Mouse (Mus musculus) yolk sac, embryonic 10.5 days (tissue): ENCODE measurements at regions not wholly inside any gene's neighbourhood (a gene's known extent, or its start where the extent isn't known, plus 50 kb on each side); places are given as distances from the start of the nearest gene placed in this dataset.

ENCODE experiments used
- DNase-seq: peaks from one replicate; pipeline ENCODE4 v3.0.0-alpha.2; 2017; ENCODE audit warnings: low spot score

DNA sequence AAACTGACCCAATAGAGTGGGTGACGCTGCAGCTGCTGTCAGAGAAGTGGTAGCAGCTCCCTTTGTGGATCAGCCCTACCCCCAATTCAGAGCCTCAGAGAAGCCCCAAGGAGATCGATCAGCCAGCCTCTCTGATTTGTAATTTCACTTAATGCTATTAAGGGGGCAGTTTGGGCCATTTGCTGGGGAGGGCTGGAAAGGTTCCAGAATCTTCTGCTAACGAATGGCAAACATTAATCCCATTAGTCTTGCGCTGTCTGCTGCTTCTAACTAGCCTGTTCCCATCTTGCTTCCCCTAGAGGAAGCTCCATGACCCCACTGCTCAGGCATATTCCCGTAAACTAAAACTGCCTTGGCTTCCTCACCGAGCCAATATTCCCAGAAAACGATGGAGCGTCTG lies 59.9 kb upstream of the Lrrn2 start:
- no peak for DNase-seq

DNA sequence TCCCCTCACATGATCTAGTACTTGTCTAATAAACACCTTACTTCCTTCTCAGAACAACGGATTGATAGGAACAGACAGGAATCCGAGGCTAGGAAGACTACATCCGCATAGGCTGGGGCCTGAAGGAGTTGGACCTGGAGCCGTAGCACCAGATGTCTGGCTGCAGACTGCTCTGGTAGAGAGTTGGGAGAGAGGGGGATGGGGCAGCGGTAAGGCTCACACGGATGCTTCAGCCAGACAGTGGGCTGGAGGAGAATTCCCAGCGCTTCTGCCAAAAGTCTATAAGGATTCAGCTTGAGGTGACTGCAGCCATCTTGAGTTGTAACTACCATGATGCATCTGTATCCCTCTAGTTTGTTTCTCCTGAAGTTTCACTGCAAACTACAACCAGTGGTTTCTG lies 61.8 kb upstream of the Lrrn2 start:
- DNase-seq = no peak

DNA sequence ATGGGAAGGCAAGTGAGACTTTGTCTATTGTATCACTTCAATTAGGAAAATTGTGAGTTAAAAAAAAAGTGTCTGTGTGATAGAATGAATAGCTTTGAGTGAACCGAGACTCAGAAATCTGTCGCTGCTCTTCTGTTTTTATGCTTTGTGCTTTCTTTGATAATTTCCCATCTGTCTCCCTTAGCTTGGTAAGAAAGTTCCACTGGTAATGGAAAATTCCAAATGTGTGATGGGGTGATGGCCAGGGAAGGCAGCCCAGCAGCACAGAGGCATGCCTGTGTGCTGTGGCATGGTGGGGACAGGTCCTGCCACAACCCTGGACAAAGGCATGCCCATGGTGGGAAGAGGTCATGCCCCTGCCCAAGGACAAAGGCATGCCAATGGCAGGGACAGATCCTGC lies 62.7 kb upstream of the Lrrn2 start:
- no peak for DNase-seq

DNA sequence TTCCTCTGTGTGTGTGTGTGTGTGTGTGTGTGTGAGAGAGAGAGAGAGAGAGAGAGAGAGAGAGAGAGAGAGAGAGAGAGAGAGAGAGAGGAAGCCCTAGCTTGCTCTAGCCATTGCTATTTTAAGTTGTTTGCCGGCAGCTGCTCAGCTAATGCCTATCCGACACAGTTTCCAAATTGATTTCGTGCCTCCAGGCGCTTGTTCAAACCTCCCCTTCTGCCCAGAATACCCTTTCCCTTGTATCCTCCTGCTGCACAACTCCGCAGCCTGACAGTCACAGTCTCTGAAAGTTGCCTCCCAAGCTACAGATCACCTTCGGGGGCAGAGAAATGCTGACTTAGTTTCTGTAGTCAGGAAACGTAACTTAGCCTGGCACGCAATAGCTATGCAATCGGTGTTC lies 63.9 kb upstream of the Nfasc start:
- DNase-seq = no peak

DNA sequence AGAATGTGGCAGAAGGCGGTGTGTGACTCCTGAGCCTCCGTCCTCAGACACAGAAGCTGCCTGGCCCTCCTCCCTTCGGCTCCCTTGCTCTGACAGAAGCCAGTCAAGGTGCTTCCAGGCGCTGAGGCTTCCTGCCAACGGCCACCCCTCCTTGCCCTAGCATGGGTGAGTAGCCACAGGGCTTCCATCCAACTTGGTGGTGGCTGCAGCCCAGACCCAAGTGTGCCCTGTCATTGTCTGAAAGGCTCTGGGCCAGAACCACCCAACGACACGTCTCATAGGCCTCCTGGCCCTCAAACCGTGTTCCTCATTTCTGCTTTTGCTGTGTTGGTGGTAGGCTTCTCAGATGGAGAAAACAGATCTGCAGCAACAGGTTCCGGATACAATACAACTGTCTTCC lies 62.2 kb upstream of the Nfasc start:
- DNase-seq = no peak

DNA sequence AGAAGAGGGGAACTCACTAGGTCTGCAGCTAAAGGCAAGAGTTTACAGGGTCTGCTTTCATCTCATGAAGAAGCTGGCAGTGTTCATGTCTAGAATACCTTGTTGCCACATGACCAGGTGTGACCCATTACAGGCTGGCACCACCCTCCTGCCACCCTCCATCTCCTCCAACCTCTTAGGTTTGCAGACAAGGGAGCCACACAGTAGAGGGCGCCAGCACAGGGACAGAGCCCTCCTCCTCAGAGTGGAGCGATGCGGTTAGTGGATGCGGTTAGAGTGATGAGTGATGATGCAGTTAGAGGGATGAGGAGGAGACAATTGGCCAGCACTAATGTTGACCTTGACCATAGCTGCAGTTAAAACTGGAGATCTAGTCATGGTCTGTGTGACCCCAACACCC lies 60.8 kb upstream of the Nfasc start:
- DNase-seq = no peak

DNA sequence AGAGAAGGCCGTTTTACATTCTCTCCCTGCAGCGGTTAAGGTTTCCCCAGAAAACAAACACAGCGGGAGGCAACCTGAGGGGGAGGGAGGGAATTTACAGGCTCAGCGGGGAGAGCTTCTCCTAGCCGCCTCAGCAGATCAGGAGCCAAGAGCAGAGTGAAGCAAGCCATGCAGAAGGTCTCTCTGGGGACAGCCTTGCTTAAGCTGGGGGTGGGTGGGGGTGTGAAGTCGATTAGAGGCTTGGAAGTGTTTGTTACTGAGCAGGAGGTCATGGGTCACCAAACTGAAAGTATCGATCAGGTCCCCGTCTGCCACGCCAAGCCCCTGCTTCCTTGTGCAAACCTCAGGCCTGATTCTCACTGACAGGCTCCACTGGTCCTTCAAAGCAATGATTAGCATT lies 58.7 kb upstream of the Nfasc start:
- no peak for DNase-seq

DNA sequence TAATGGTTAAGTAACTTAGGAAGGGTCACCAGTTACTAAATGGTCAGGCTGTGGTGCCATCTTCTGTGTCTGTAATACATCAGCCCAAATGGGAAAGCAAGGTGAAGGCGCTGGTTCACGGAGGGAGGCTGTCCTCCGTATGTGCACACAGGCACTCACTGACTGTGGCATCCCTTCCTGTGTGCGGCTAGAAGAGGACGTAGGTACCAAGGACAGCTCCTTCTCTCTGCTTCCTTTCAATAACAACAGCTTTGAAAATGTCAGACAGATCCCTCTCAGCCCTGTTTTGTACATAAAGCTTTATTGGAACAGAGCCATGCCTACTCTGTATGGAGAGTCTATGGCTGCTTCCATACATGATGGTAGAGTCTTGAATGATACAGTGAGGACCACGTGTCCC lies 57.7 kb upstream of the Nfasc start:
- DNase-seq = peak; percentile 26

DNA sequence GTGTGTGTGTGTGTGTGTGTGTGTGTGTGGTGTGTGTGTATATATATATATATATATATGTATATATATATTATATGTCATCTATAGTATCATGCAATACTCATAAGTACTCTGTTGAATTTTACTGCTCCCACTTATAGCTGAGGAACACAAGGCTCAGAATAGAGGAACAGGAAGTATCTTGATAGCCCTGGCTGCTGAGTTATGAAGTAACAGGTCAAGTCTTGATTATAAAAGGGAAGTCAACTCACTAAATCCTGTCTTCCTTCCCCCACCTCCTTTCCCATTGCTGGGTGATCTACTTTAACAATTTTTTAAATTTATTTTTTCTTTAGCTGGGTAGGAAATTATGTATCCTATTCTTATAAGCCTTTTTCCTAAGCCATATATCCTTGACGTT lies 52.9 kb upstream of the Nfasc start:
- no peak for DNase-seq
